ENCODE assay signal across 8 mouse cellular contexts in genomic region chr4:120404247-120404646, GRCm38 (mm10). TPM values are rescaled to one million over a fixed set of nuclear protein-coding genes. Genes with fewer than 3 reads are reported as not detected.
A peak's percentile ranks its signal among the peaks of the same experiment; 100 is the strongest.
DNase-seq lines count a peak whose midpoint lies in the region; ATAC-seq lines count a peak whose summit lies in the region.

No protein-coding gene starts in this region.

- H3K4me2 ChIP-seq in forebrain, embryonic 13.5 days, result peak overlapping the region; percentile 65; the same call in 1 of the 2 replicates
- H3K4me2 ChIP-seq in forebrain, embryonic 12.5 days, result no peak overlapping the region; the same call in 1 of the 2 replicates
- no peak overlapping the region for H3K4me2 ChIP-seq in limb, embryonic 11.5 days (ENCODE audit: low read depth, severe bottlenecking)
- H3K4me2 ChIP-seq in embryonic facial prominence, embryonic 15.5 days (replicated peaks), result no peak overlapping the region
- peak overlapping the region; percentile 54; the same call in 1 of the 2 replicates for H3K4me2 ChIP-seq in midbrain, embryonic 15.5 days

- no peaks in the 10 kb centered on the region for H3K9me3 ChIP-seq in forebrain, embryonic 13.5 days (replicated peaks)
- H3K9me3 ChIP-seq in forebrain, embryonic 12.5 days, result no peaks in the 10 kb centered on the region
- no peaks in the 10 kb centered on the region for H3K9me3 ChIP-seq in limb, embryonic 11.5 days (ENCODE audit: control insufficient read depth, low read length)
- no peaks in the 10 kb centered on the region for H3K9me3 ChIP-seq in limb, embryonic 10.5 days (replicated peaks)
- no peaks in the 10 kb centered on the region for H3K9me3 ChIP-seq in embryonic facial prominence, embryonic 15.5 days (replicated peaks)
- no peaks in the 10 kb centered on the region for H3K9me3 ChIP-seq in midbrain, embryonic 15.5 days

- H3K36me3 ChIP-seq in forebrain, embryonic 13.5 days (ENCODE audit: poor library complexity, severe bottlenecking), result no peaks in the 10 kb centered on the region
- H3K36me3 ChIP-seq in forebrain, embryonic 12.5 days (replicated peaks), result no peaks in the 10 kb centered on the region
- H3K36me3 ChIP-seq in limb, embryonic 11.5 days (ENCODE audit: control insufficient read depth, insufficient read depth, low read length), result no peaks in the 10 kb centered on the region
- H3K36me3 ChIP-seq in limb, embryonic 10.5 days, result no peaks in the 10 kb centered on the region
- H3K36me3 ChIP-seq in embryonic facial prominence, embryonic 15.5 days, result no peaks in the 10 kb centered on the region
- H3K36me3 ChIP-seq in midbrain, embryonic 15.5 days (replicated peaks), result no peaks in the 10 kb centered on the region

- peaks cover 30% of the 10 kb centered on the region for H3K4me1 ChIP-seq in forebrain, embryonic 13.5 days
- peaks cover 23% of the 10 kb centered on the region for H3K4me1 ChIP-seq in forebrain, embryonic 12.5 days
- peaks cover 2% of the 10 kb centered on the region for H3K4me1 ChIP-seq in limb, embryonic 11.5 days (ENCODE audit: control insufficient read depth, insufficient read depth, low read length)
- peaks cover 43% of the 10 kb centered on the region for H3K4me1 ChIP-seq in limb, embryonic 10.5 days
- H3K4me1 ChIP-seq in embryonic facial prominence, embryonic 15.5 days, result peaks cover 20% of the 10 kb centered on the region
- peaks cover 22% of the 10 kb centered on the region for H3K4me1 ChIP-seq in midbrain, embryonic 15.5 days

- H3K9ac ChIP-seq in forebrain, embryonic 13.5 days, result no peak overlapping the region
- H3K9ac ChIP-seq in forebrain, embryonic 12.5 days, result no peak overlapping the region
- H3K9ac ChIP-seq in limb, embryonic 11.5 days (ENCODE audit: low read length), result no peak overlapping the region
- no peak overlapping the region for H3K9ac ChIP-seq in embryonic facial prominence, embryonic 15.5 days
- H3K9ac ChIP-seq in midbrain, embryonic 15.5 days, result no peak overlapping the region

- no peak for ATAC-seq in forebrain, embryonic 13.5 days
- ATAC-seq in forebrain, embryonic 12.5 days (ENCODE audit: low FRiP score), result no peak
- ATAC-seq in limb, embryonic 11.5 days (ENCODE audit: insufficient number of reproducible peaks, low FRiP score, low TSS enrichment, low read depth), result no peak
- no peak for ATAC-seq in embryonic facial prominence, embryonic 15.5 days (ENCODE audit: insufficient number of reproducible peaks, low FRiP score, low TSS enrichment, low read depth)
- 0 out of 2 replicates have a peak, but pooled peaks have one; percentile 37 for ATAC-seq in midbrain, embryonic 15.5 days (replicated peaks)

- 0 out of 2 replicates have a peak overlapping the region, but pooled peaks have one; percentile 97 for H3K4me3 ChIP-seq in forebrain, embryonic 13.5 days
- no peak overlapping the region; the same call in 1 of the 2 replicates for H3K4me3 ChIP-seq in forebrain, embryonic 12.5 days (replicated peaks)
- H3K4me3 ChIP-seq in limb, embryonic 11.5 days (ENCODE audit: low read depth, low read length), result no peak overlapping the region
- no peak overlapping the region for H3K4me3 ChIP-seq in limb, embryonic 10.5 days
- peak overlapping the region; percentile 98; the same call in 1 of the 2 replicates for H3K4me3 ChIP-seq in embryonic facial prominence, embryonic 15.5 days (replicated peaks)
- peak overlapping the region; percentile 85; the same call in 1 of the 2 replicates for H3K4me3 ChIP-seq in midbrain, embryonic 15.5 days

- no peak overlapping the region for H3K27ac ChIP-seq in forebrain, embryonic 13.5 days
- no peak overlapping the region for H3K27ac ChIP-seq in forebrain, embryonic 12.5 days
- H3K27ac ChIP-seq in limb, embryonic 11.5 days (replicated peaks; ENCODE audit: low read depth, low read length), result no peak overlapping the region
- H3K27ac ChIP-seq in limb, embryonic 10.5 days, result no peak overlapping the region
- no peak overlapping the region for H3K27ac ChIP-seq in embryonic facial prominence, embryonic 15.5 days (replicated peaks)
- H3K27ac ChIP-seq in midbrain, embryonic 15.5 days, result no peak overlapping the region

- H3K27me3 ChIP-seq in forebrain, embryonic 13.5 days, result peaks cover 9% of the 10 kb centered on the region; the same call in 1 of the 2 replicates
- peaks cover 18% of the 10 kb centered on the region; the same call in 1 of the 2 replicates for H3K27me3 ChIP-seq in forebrain, embryonic 12.5 days
- no peaks in the 10 kb centered on the region for H3K27me3 ChIP-seq in limb, embryonic 11.5 days (ENCODE audit: control insufficient read depth, insufficient read depth, low read length)
- H3K27me3 ChIP-seq in limb, embryonic 10.5 days (ENCODE audit: low read depth, poor library complexity, severe bottlenecking), result no peaks in the 10 kb centered on the region
- H3K27me3 ChIP-seq in embryonic facial prominence, embryonic 15.5 days, result no peaks in the 10 kb centered on the region
- no peaks in the 10 kb centered on the region for H3K27me3 ChIP-seq in midbrain, embryonic 15.5 days (replicated peaks)

- peak; percentile 20 for DNase-seq in limb, embryonic 11.5 days (ENCODE audit: low spot score)
- DNase-seq in limb, embryonic 10.5 days (ENCODE audit: low spot score), result no peak
- no peak for DNase-seq in thymus, adult 18-20 months
- DNase-seq in right cerebral cortex, adult 18-20 months, result no peak

RNA-seq across cellular contexts. Expression of gene Scmh1, which starts 0.8 kb away (rescaled TPM):
- polyA plus RNA-seq in forebrain, embryonic 13.5 days (2015; fragmentation: Nextera tagmentation; extraction: Ambion mirVana), result 48.9 and 49.7 TPM in 2 replicates
- polyA plus RNA-seq in forebrain, embryonic 12.5 days (2016; fragmentation: Nextera tagmentation; extraction: Ambion mirVana), result 44.6 and 52.7 TPM in 2 replicates
- polyA plus RNA-seq in limb, embryonic 11.5 days (2014; fragmentation: Nextera tagmentation; extraction: Ambion mirVana), result 36.9 and 42.2 TPM in 2 replicates
- polyA plus RNA-seq in limb, embryonic 10.5 days (2016; fragmentation: Nextera tagmentation; extraction: Ambion mirVana), result 35.8 and 38.5 TPM in 2 replicates
- 46.6 and 51.8 TPM in 2 replicates for polyA plus RNA-seq in embryonic facial prominence, embryonic 15.5 days (2015; fragmentation: Nextera tagmentation; extraction: Ambion mirVana)
- 98.0 and 106 TPM in 2 replicates for polyA plus RNA-seq in midbrain, embryonic 15.5 days (2015; fragmentation: Nextera tagmentation; extraction: Ambion mirVana)

Comparison
In these comparisons a context has a peak if more than half of its experiments do, and no peak if none do; other contexts are left out.
1. H3K4me2 ChIP-seq: peak in forebrain, embryonic 13.5 days (single experiment) and midbrain, embryonic 15.5 days (single experiment); none in forebrain, embryonic 12.5 days (single experiment), limb, embryonic 11.5 days (single experiment) and embryonic facial prominence, embryonic 15.5 days (single experiment).
2. H3K4me3 ChIP-seq: peak in forebrain, embryonic 13.5 days (single experiment), embryonic facial prominence, embryonic 15.5 days (single experiment) and midbrain, embryonic 15.5 days (single experiment); none in forebrain, embryonic 12.5 days (single experiment), limb, embryonic 11.5 days (single experiment) and limb, embryonic 10.5 days (single experiment).